Comparison of ENCODE assay signal across 29 mouse cellular contexts in genomic region chr19:46110214-46110613, GRCm38 (mm10). TPM values are rescaled to one million over a fixed set of nuclear protein-coding genes. Genes with fewer than 3 reads are reported as not detected.
DNase-seq lines count a peak whose midpoint lies in the region; ATAC-seq and TF ChIP-seq lines count a peak whose summit lies in the region.
"Had no signal": no experiment of that assay in that cellular context is flagged by ENCODE, and none has a peak within 500 bp of the region (broad histone marks: within the 10 kb centered on the region; RNA-seq: fewer than 3 reads in every experiment).

No protein-coding gene starts in this region.

- TF ChIP-seq CTCF in liver, adult 2 months (IDR thresholded peaks at IDR 0.05; ENCODE audit: low read depth, low read length), result no peak
- no peak for TF ChIP-seq CTCF in bone marrow, adult 2 months (IDR thresholded peaks at IDR 0.05; ENCODE audit: control insufficient read depth, insufficient read depth, low read length)
- TF ChIP-seq CTCF in liver, postnatal 0 days (IDR thresholded peaks at IDR 0.05; ENCODE audit: low read depth), result no peak

- WGBS in liver, adult 2 months, result 12% methylated on average over 2 of the region's 2 CpGs
- 66% methylated on average over 2 of the region's 2 CpGs for WGBS in liver, embryonic 12.5 days (ENCODE audit: insufficient replicate concordance)
- WGBS in bone marrow, adult 2 months, result 49% methylated on average over 2 of the region's 2 CpGs
- WGBS in liver, postnatal 0 days (ENCODE audit: insufficient replicate concordance), result 37% methylated on average over 2 of the region's 2 CpGs
- 83% methylated on average over 2 of the region's 2 CpGs for WGBS in intestine, embryonic 15.5 days

- TF ChIP-seq POLR2A in liver, adult 2 months (IDR thresholded peaks at IDR 0.05; ENCODE audit: extremely low read depth, insufficient read depth, low read length), result no peak
- TF ChIP-seq POLR2A in bone marrow, adult 2 months (IDR thresholded peaks at IDR 0.05; ENCODE audit: borderline replicate concordance, control insufficient read depth, low read depth, low read length), result no peak

- no peaks in the 10 kb centered on the region for H3K36me3 ChIP-seq in liver, adult 2 months (ENCODE audit: control insufficient read depth, insufficient read depth, low read length)
- no peaks in the 10 kb centered on the region for H3K36me3 ChIP-seq in liver, embryonic 12.5 days
- no peaks in the 10 kb centered on the region for H3K36me3 ChIP-seq in liver, postnatal 0 days (replicated peaks; ENCODE audit: insufficient read depth, low read length)
- no peaks in the 10 kb centered on the region for H3K36me3 ChIP-seq in intestine, embryonic 15.5 days
- H3K36me3 ChIP-seq: embryonic facial prominence, embryonic 12.5 days; forebrain, embryonic 12.5 days; heart, embryonic 10.5 days; hindbrain, embryonic 13.5 days had no signal

- H3K9ac ChIP-seq in liver, adult 2 months (ENCODE audit: low read depth, low read length), result no peak overlapping the region
- no peak overlapping the region for H3K9ac ChIP-seq in liver, embryonic 12.5 days
- H3K9ac ChIP-seq in liver, postnatal 0 days (replicated peaks), result no peak overlapping the region
- no peak overlapping the region for H3K9ac ChIP-seq in intestine, embryonic 15.5 days
- H3K9ac ChIP-seq: embryonic facial prominence, embryonic 12.5 days; forebrain, embryonic 12.5 days; hindbrain, embryonic 13.5 days had no signal

- no peak for ATAC-seq in liver, embryonic 12.5 days
- ATAC-seq in liver, postnatal 0 days, result peak; percentile 66
- ATAC-seq in intestine, embryonic 15.5 days, result no peak
- ATAC-seq: forebrain, embryonic 16.5 days; hindbrain, postnatal 0 days; intestine, embryonic 16.5 days; Patski had no signal

- H3K9me3 ChIP-seq in liver, embryonic 12.5 days (replicated peaks), result no peaks in the 10 kb centered on the region
- H3K9me3 ChIP-seq in liver, postnatal 0 days (ENCODE audit: low read length), result no peaks in the 10 kb centered on the region
- no peaks in the 10 kb centered on the region for H3K9me3 ChIP-seq in intestine, embryonic 15.5 days
- H3K9me3 ChIP-seq: embryonic facial prominence, embryonic 12.5 days; forebrain, embryonic 12.5 days; heart, embryonic 10.5 days; hindbrain, embryonic 13.5 days had no signal

- H3K79me2 ChIP-seq in liver, adult 2 months (ENCODE audit: control insufficient read depth, insufficient read depth, low read length), result no peaks in the 10 kb centered on the region

- H3K4me1 ChIP-seq in liver, adult 2 months (ENCODE audit: control insufficient read depth, insufficient read depth, low read length), result peaks cover 7% of the 10 kb centered on the region; the same call in 1 of the 2 replicates
- H3K4me1 ChIP-seq in liver, embryonic 12.5 days, result peaks cover 5% of the 10 kb centered on the region; the same call in 1 of the 2 replicates
- peaks cover 3% of the 10 kb centered on the region for H3K4me1 ChIP-seq in bone marrow, adult 2 months (ENCODE audit: control insufficient read depth, insufficient read depth, low read length)
- H3K4me1 ChIP-seq in liver, postnatal 0 days (ENCODE audit: insufficient read depth), result no peaks in the 10 kb centered on the region
- H3K4me1 ChIP-seq in intestine, embryonic 15.5 days (replicated peaks), result no peaks in the 10 kb centered on the region
- H3K4me1 ChIP-seq: embryonic facial prominence, embryonic 12.5 days; forebrain, embryonic 12.5 days; hindbrain, embryonic 13.5 days had no signal

- H3K27me3 ChIP-seq in liver, adult 2 months (ENCODE audit: control insufficient read depth, insufficient read depth, low read length), result no peaks in the 10 kb centered on the region
- no peaks in the 10 kb centered on the region for H3K27me3 ChIP-seq in liver, embryonic 12.5 days (replicated peaks)
- H3K27me3 ChIP-seq in liver, postnatal 0 days (ENCODE audit: insufficient read depth, low read length), result no peaks in the 10 kb centered on the region
- no peaks in the 10 kb centered on the region for H3K27me3 ChIP-seq in intestine, embryonic 15.5 days (replicated peaks)
- H3K27me3 ChIP-seq: embryonic facial prominence, embryonic 12.5 days; forebrain, embryonic 12.5 days; hindbrain, embryonic 13.5 days had no signal

- H3K27ac ChIP-seq in liver, adult 2 months (replicated peaks; ENCODE audit: insufficient read depth, low read depth, low read length), result peak overlapping the region; percentile 53
- H3K27ac ChIP-seq in liver, embryonic 12.5 days, result no peak overlapping the region
- peak overlapping the region; percentile 50 for H3K27ac ChIP-seq in bone marrow, adult 2 months (ENCODE audit: control insufficient read depth, insufficient read depth, low read depth, low read length, poor library complexity)
- H3K27ac ChIP-seq in liver, postnatal 0 days (ENCODE audit: low read depth), result peak overlapping the region; percentile 57
- no peak overlapping the region for H3K27ac ChIP-seq in intestine, embryonic 15.5 days
- H3K27ac ChIP-seq: embryonic facial prominence, embryonic 12.5 days; forebrain, embryonic 12.5 days; heart, embryonic 10.5 days; hindbrain, embryonic 13.5 days; hindbrain, postnatal 0 days had no signal

- peak; percentile 96 for DNase-seq in liver, adult 2 months (ENCODE audit: extremely low read depth, low read depth, low spot score)
- peak; percentile 17 for DNase-seq in 416B (ENCODE audit: low read depth)
- peak; percentile 34 for DNase-seq in liver, postnatal 0 days
- no peak for DNase-seq in adrenal gland, postnatal 36 days
- DNase-seq in T-cell, adult 2 months (ENCODE audit: low spot score), result no peak
- DNase-seq: adrenal gland, postnatal 14 days; cerebellum, adult 11 months; cerebellum, adult 9-10 months; cerebellum, postnatal 25 days; gastrocnemius, postnatal 14 days; heart, adult 18-20 months; heart, postnatal 14 days had no signal

- H3K4me3 ChIP-seq in liver, adult 2 months (ENCODE audit: insufficient read depth, low read depth, low read length), result no peak overlapping the region
- H3K4me3 ChIP-seq in liver, embryonic 12.5 days, result no peak overlapping the region
- no peak overlapping the region for H3K4me3 ChIP-seq in bone marrow, adult 2 months (replicated peaks; ENCODE audit: control insufficient read depth, low read depth, low read length)
- no peak overlapping the region for H3K4me3 ChIP-seq in liver, postnatal 0 days (ENCODE audit: low read depth, low read length)
- no peak overlapping the region for H3K4me3 ChIP-seq in intestine, embryonic 15.5 days (replicated peaks)
- H3K4me3 ChIP-seq: embryonic facial prominence, embryonic 12.5 days; forebrain, embryonic 12.5 days; heart, embryonic 10.5 days; hindbrain, embryonic 13.5 days had no signal

- no peak for TF ChIP-seq EP300 in liver, postnatal 0 days (IDR thresholded peaks at IDR 0.05; ENCODE audit: low read depth)

- no peak overlapping the region for H3K4me2 ChIP-seq in liver, embryonic 12.5 days
- 0 out of 2 replicates have a peak overlapping the region, but pooled peaks have one; percentile 6 for H3K4me2 ChIP-seq in liver, postnatal 0 days (ENCODE audit: low read depth, low read length)
- no peak overlapping the region for H3K4me2 ChIP-seq in intestine, embryonic 15.5 days (replicated peaks)
- H3K4me2 ChIP-seq: embryonic facial prominence, embryonic 12.5 days; forebrain, embryonic 12.5 days; hindbrain, embryonic 13.5 days had no signal

RNA-seq across cellular contexts. Expression of gene Elovl3, which starts 21.5 kb away (rescaled TPM):
- total RNA-seq in liver, adult 2 months (2014; rRNA removed), result 0.67 and 9.8 TPM in 2 replicates
- 2.6 and 3.7 TPM in 2 replicates for polyA plus RNA-seq in liver, adult 2 months (2012; rRNA removed)
- polyA plus RNA-seq in liver, embryonic 12.5 days (2016; fragmentation: Nextera tagmentation; extraction: Ambion mirVana), result not detected in 2 replicates
- polyA plus RNA-seq in bone marrow, adult 2 months (2011; ENCODE audit: insufficient read depth, insufficient read length, low replicate concordance, missing spikeins), result not detected in 2 replicates
- 0.24 and 0.26 TPM in 2 replicates for polyA plus RNA-seq in liver, postnatal 0 days (2015; fragmentation: Nextera tagmentation; extraction: Ambion mirVana)
- 10 to 100 TPM in 1 of 2 experiments, 1 to 10 TPM in 1; 6.1 to 26.5 TPM for total RNA-seq in adrenal gland, postnatal 36 days (2021)
- not detected in 2 replicates for polyA plus RNA-seq in intestine, embryonic 15.5 days (2015; fragmentation: Nextera tagmentation; extraction: Ambion mirVana)
- total RNA-seq: CH12.LX; gastrocnemius, postnatal 14 days; hindbrain, postnatal 0 days had no signal
- polyA plus RNA-seq: cortical plate, adult 2 months; forebrain, embryonic 12.5 days; forebrain, embryonic 16.5 days; frontal cortex, adult 2 months; heart, embryonic 10.5 days; heart, embryonic 14.5 days; hindbrain, embryonic 13.5 days; hindbrain, postnatal 0 days; intestine, embryonic 16.5 days; Patski had no signal

RNA-seq across cellular contexts. Expression of gene Nolc1, which starts 34.6 kb away (rescaled TPM):
- total RNA-seq in liver, adult 2 months (2014; rRNA removed), result 3.4 and 3.8 TPM in 2 replicates
- 5.6 and 7.3 TPM in 2 replicates for polyA plus RNA-seq in liver, adult 2 months (2012; rRNA removed)
- 136 and 147 TPM in 2 replicates for polyA plus RNA-seq in liver, embryonic 12.5 days (2016; fragmentation: Nextera tagmentation; extraction: Ambion mirVana)
- polyA plus RNA-seq in bone marrow, adult 2 months (2011; ENCODE audit: insufficient read depth, insufficient read length, low replicate concordance, missing spikeins), result 36.1 and 52.2 TPM in 2 replicates
- 23.1 and 26.9 TPM in 2 replicates for polyA plus RNA-seq in liver, postnatal 0 days (2015; fragmentation: Nextera tagmentation; extraction: Ambion mirVana)
- 10 to 100 TPM; 42.0 to 56.0 TPM for total RNA-seq in adrenal gland, postnatal 36 days (2021)
- polyA plus RNA-seq in intestine, embryonic 15.5 days (2015; fragmentation: Nextera tagmentation; extraction: Ambion mirVana), result 99.0 and 107 TPM in 2 replicates

RNA-seq across cellular contexts. Expression of gene Pitx3, which starts 37.9 kb away (rescaled TPM):
- not detected in 2 replicates for total RNA-seq in liver, adult 2 months (2014; rRNA removed)
- polyA plus RNA-seq in liver, adult 2 months (2012; rRNA removed), result not detected in 2 replicates
- 0.59 and 0.94 TPM in 2 replicates for polyA plus RNA-seq in liver, embryonic 12.5 days (2016; fragmentation: Nextera tagmentation; extraction: Ambion mirVana)
- polyA plus RNA-seq in bone marrow, adult 2 months (2011; ENCODE audit: insufficient read depth, insufficient read length, low replicate concordance, missing spikeins), result not detected in 2 replicates
- 0.19 TPM in 1 of 2 replicates, not detected in the other for polyA plus RNA-seq in liver, postnatal 0 days (2015; fragmentation: Nextera tagmentation; extraction: Ambion mirVana)
- total RNA-seq in adrenal gland, postnatal 36 days (2021), result under 1 TPM in 1 of 2 experiments, not detected in 1; 0.26 TPM
- not detected in 2 replicates for polyA plus RNA-seq in intestine, embryonic 15.5 days (2015; fragmentation: Nextera tagmentation; extraction: Ambion mirVana)
- total RNA-seq: adrenal gland, adult 18-20 months; adrenal gland, postnatal 14 days; CH12.LX; hematopoietic stem cell, adult 5-6 weeks had no signal
- polyA plus RNA-seq: forebrain, embryonic 16.5 days; hindbrain, postnatal 0 days; intestine, embryonic 16.5 days; Patski had no signal

RNA-seq across cellular contexts. Expression of gene Gbf1, which starts 42.1 kb away (rescaled TPM):
- 25.0 and 25.7 TPM in 2 replicates for total RNA-seq in liver, adult 2 months (2014; rRNA removed)
- polyA plus RNA-seq in liver, adult 2 months (2012; rRNA removed), result 49.3 and 58.1 TPM in 2 replicates
- 27.7 and 30.6 TPM in 2 replicates for polyA plus RNA-seq in liver, embryonic 12.5 days (2016; fragmentation: Nextera tagmentation; extraction: Ambion mirVana)
- 20.5 and 44.3 TPM in 2 replicates for polyA plus RNA-seq in bone marrow, adult 2 months (2011; ENCODE audit: insufficient read depth, insufficient read length, low replicate concordance, missing spikeins)
- polyA plus RNA-seq in liver, postnatal 0 days (2015; fragmentation: Nextera tagmentation; extraction: Ambion mirVana), result 9.8 and 12.0 TPM in 2 replicates
- 10 to 100 TPM; 60.6 to 77.4 TPM for total RNA-seq in adrenal gland, postnatal 36 days (2021)
- polyA plus RNA-seq in intestine, embryonic 15.5 days (2015; fragmentation: Nextera tagmentation; extraction: Ambion mirVana), result 49.6 and 50.0 TPM in 2 replicates

Comparison
In these comparisons a context has a peak if more than half of its experiments do, and no peak if none do; other contexts are left out.
1. H3K27ac ChIP-seq: peak in liver, adult 2 months (single experiment), bone marrow, adult 2 months (single experiment) and liver, postnatal 0 days (single experiment); none in liver, embryonic 12.5 days (single experiment) and intestine, embryonic 15.5 days (single experiment).
2. DNase-seq: peak in liver, adult 2 months (single experiment), 416B (single experiment) and liver, postnatal 0 days (single experiment); none in adrenal gland, postnatal 36 days (0 of 2) and T-cell, adult 2 months (single experiment).